Mouse (Mus musculus): ENCODE measurements around the gene Rab32. TPM values are rescaled to one million over a fixed set of nuclear protein-coding genes. Genes with fewer than 3 reads are reported as not detected.

The Rab32 gene
- polyA plus RNA-seq (2014; fragmentation: Illumina TruSeq; extraction: RNeasy Lipid Tissue Mini Kit (QIAGEN cat#74804); ENCODE audit: low read depth, low replicate concordance): 67.0 TPM

GRCm38 (mm10) chr10:10557570-10558336 lies at the start of gene Rab32:
Gene Rab32 (minus strand): TSS chr10:10558265.

Other genes with a start within 250 kb of the Rab32 start
- gene Adgb, start 85.9 kb downstream of the Rab32 start, polyA plus RNA-seq (2014; fragmentation: Illumina TruSeq; extraction: RNeasy Lipid Tissue Mini Kit (QIAGEN cat#74804); ENCODE audit: low read depth, low replicate concordance): 0.69 TPM
- not detected for gene Gm10944, start 123.1 kb upstream of the Rab32 start, polyA plus RNA-seq (2014; fragmentation: Illumina TruSeq; extraction: RNeasy Lipid Tissue Mini Kit (QIAGEN cat#74804); ENCODE audit: low read depth, low replicate concordance)